Mouse (Mus musculus) granulocyte monocyte progenitor cell, adult 5-6 weeks (primary cell): Measurements from ENCODE around the gene Arf1. TPM values are rescaled to one million over a fixed set of nuclear protein-coding genes. Genes with fewer than 3 reads are reported as not detected.

Experiments
- ATAC-seq: replicated peaks from 2 replicates; pipeline ENCODE4 v1.8.0; 2016; ENCODE audit warnings: mild to moderate bottlenecking, moderate TSS enrichment, inconsistent platforms; ENCODE audit not compliant: poor library complexity, severe bottlenecking
- total RNA-seq, 2 experiments: library from RNA; stranded (forward) in 1 of 2; stranded (reverse) in 1 of 2; fragments of 200-712, 200-1000 nt in 1 of 2; fragments of >200 nt in 1 of 2; fragmentation: Nextera tagmentation in 1 of 2; gene quantifications; 2 replicates each; pipeline ENCODE4 v1.2.3; 2014 to 2017

Arf1 gene
- total RNA-seq, 2 experiments from 2014 or later, result 287 to 336 TPM

- ATAC-seq, result no peak
Observed at GRCm38 (mm10) chr11:59196230-59196629, 31.8 kb downstream of the Arf1 start.

GRCm38 (mm10) chr11:59192059-59192386 is 36.0 kb downstream of the Arf1 start, which contains the start of gene Guk1:
TSS of gene Guk1 (minus strand) at chr11:59192212.
- no peak for ATAC-seq

GRCm38 (mm10) chr11:59191231-59192058 is 36.6 kb downstream of the Arf1 start:
- ATAC-seq, result peak; percentile 93

- no peak for ATAC-seq
Observed at GRCm38 (mm10) chr11:59187706-59188105, 40.4 kb downstream of the Arf1 start.

- ATAC-seq, result no peak
Observed at GRCm38 (mm10) chr11:59185490-59185889, 42.6 kb downstream of the Arf1 start.

GRCm38 (mm10) chr11:59183821-59184220 is 44.2 kb downstream of the Arf1 start:
- peak; percentile 68 for ATAC-seq

- no peak for ATAC-seq
Observed at GRCm38 (mm10) chr11:59182864-59183331, 45.2 kb downstream of the Arf1 start, which contains the start of gene Gjc2. TSS of gene Gjc2 (minus strand) at chr11:59183213.

- ATAC-seq, result no peak
Observed at GRCm38 (mm10) chr11:59176921-59177320, 51.1 kb downstream of the Arf1 start.

GRCm38 (mm10) chr11:59176475-59176874 is 51.6 kb downstream of the Arf1 start:
- ATAC-seq, result peak; percentile 9; the same call in 1 of the 2 replicates

GRCm38 (mm10) chr11:59174189-59174838 is 53.8 kb downstream of the Arf1 start:
- ATAC-seq, result no peak

GRCm38 (mm10) chr11:59170549-59170948 is 57.5 kb downstream of the Arf1 start:
- no peak for ATAC-seq

GRCm38 (mm10) chr11:59169807-59170206 is 58.3 kb downstream of the Arf1 start:
- no peak for ATAC-seq

GRCm38 (mm10) chr11:59165616-59166241 is 62.3 kb downstream of the Arf1 start:
- no peak for ATAC-seq

- ATAC-seq, result no peak
Observed at GRCm38 (mm10) chr11:59164384-59164783, 63.7 kb downstream of the Arf1 start.

- peak; percentile 93 for ATAC-seq
Observed at GRCm38 (mm10) chr11:59163255-59164236, 64.5 kb downstream of the Arf1 start, which contains the start of gene Iba57. TSS of gene Iba57 (minus strand) at chr11:59163739.

GRCm38 (mm10) chr11:59162443-59163254 is 65.4 kb downstream of the Arf1 start:
- no peak for ATAC-seq
